ENCODE assay signal across 14 mouse cellular contexts in genomic region chr6:64598144-64598561, GRCm38 (mm10).
A peak's percentile ranks its signal among the peaks of the same experiment; 100 is the strongest.
DNase-seq lines count a peak whose midpoint lies in the region; ATAC-seq and TF ChIP-seq lines count a peak whose summit lies in the region.
"Had no signal": no experiment of that assay in that cellular context is flagged by ENCODE, and none has a peak within 500 bp of the region (broad histone marks: within the 10 kb centered on the region; RNA-seq: fewer than 3 reads in every experiment).

No protein-coding gene starts in this region.

- H3K36me3 ChIP-seq in hindbrain, embryonic 13.5 days, result no peaks in the 10 kb centered on the region
- H3K36me3 ChIP-seq in hindbrain, embryonic 16.5 days (ENCODE audit: control insufficient read depth, insufficient read depth, low read length), result no peaks in the 10 kb centered on the region
- no peaks in the 10 kb centered on the region for H3K36me3 ChIP-seq in intestine, postnatal 0 days (ENCODE audit: control insufficient read depth, insufficient read depth)
- H3K36me3 ChIP-seq: forebrain, embryonic 12.5 days; heart, embryonic 13.5 days had no signal

- no peaks in the 10 kb centered on the region for H3K9me3 ChIP-seq in hindbrain, embryonic 13.5 days
- no peaks in the 10 kb centered on the region for H3K9me3 ChIP-seq in hindbrain, embryonic 16.5 days (ENCODE audit: control insufficient read depth, low read length)
- H3K9me3 ChIP-seq in intestine, postnatal 0 days (ENCODE audit: control insufficient read depth), result no peaks in the 10 kb centered on the region
- H3K9me3 ChIP-seq: forebrain, embryonic 12.5 days; heart, embryonic 13.5 days had no signal

- WGBS in hindbrain, embryonic 13.5 days, result 8% methylated on average over 4 of the region's 4 CpGs
- 13% methylated on average over 4 of the region's 4 CpGs for WGBS in hindbrain, embryonic 16.5 days
- 45% methylated on average over 4 of the region's 4 CpGs for WGBS in intestine, postnatal 0 days

- no peaks in the 10 kb centered on the region for H3K27me3 ChIP-seq in hindbrain, embryonic 13.5 days
- H3K27me3 ChIP-seq in hindbrain, embryonic 16.5 days (replicated peaks; ENCODE audit: control insufficient read depth, insufficient read depth, low read length), result no peaks in the 10 kb centered on the region
- H3K27me3 ChIP-seq in intestine, postnatal 0 days (replicated peaks; ENCODE audit: control insufficient read depth, insufficient read depth, low read length), result no peaks in the 10 kb centered on the region
- H3K27me3 ChIP-seq: forebrain, embryonic 12.5 days; heart, embryonic 13.5 days had no signal

- no peak for TF ChIP-seq CTCF in intestine, postnatal 0 days (IDR thresholded peaks at IDR 0.05; ENCODE audit: low read depth)

- H3K27ac ChIP-seq in hindbrain, embryonic 13.5 days, result no peak overlapping the region
- H3K27ac ChIP-seq in hindbrain, embryonic 16.5 days (ENCODE audit: low read depth, low read length), result no peak overlapping the region
- H3K27ac ChIP-seq in intestine, postnatal 0 days (ENCODE audit: low read depth, low read length), result no peak overlapping the region
- H3K27ac ChIP-seq: forebrain, embryonic 12.5 days; heart, embryonic 13.5 days; stomach, postnatal 0 days had no signal

- no peak overlapping the region for H3K4me3 ChIP-seq in hindbrain, embryonic 13.5 days
- H3K4me3 ChIP-seq in hindbrain, embryonic 16.5 days (ENCODE audit: low read length), result no peak overlapping the region
- no peak overlapping the region for H3K4me3 ChIP-seq in intestine, postnatal 0 days (ENCODE audit: low read depth, low read length)
- H3K4me3 ChIP-seq: forebrain, embryonic 12.5 days; heart, embryonic 13.5 days had no signal

- H3K4me1 ChIP-seq in hindbrain, embryonic 13.5 days (replicated peaks), result peaks cover 10% of the 10 kb centered on the region; the same call in 1 of the 2 replicates
- H3K4me1 ChIP-seq in hindbrain, embryonic 16.5 days (ENCODE audit: control insufficient read depth, insufficient read depth, low read depth, low read length), result no peaks in the 10 kb centered on the region
- H3K4me1 ChIP-seq in intestine, postnatal 0 days (replicated peaks; ENCODE audit: control insufficient read depth, insufficient read depth, low read length), result no peaks in the 10 kb centered on the region

- no peak overlapping the region for H3K9ac ChIP-seq in hindbrain, embryonic 13.5 days
- H3K9ac ChIP-seq in hindbrain, embryonic 16.5 days (ENCODE audit: low read depth, low read length), result no peak overlapping the region
- H3K9ac ChIP-seq in intestine, postnatal 0 days (ENCODE audit: low read depth, low read length), result no peak overlapping the region
- H3K9ac ChIP-seq: forebrain, embryonic 12.5 days; heart, embryonic 13.5 days had no signal

- DNase-seq in right cerebral cortex, adult 18-20 months, result peak; percentile 63
- DNase-seq in right cerebral cortex, postnatal 25 days, result no peak
- peak; percentile 23 to 37 for DNase-seq in layer of hippocampus, postnatal 36 days
- peak; percentile 59 for DNase-seq in telencephalon, adult 2 months (ENCODE audit: low read depth, low spot score)
- DNase-seq in urinary bladder, postnatal 4 days (ENCODE audit: low spot score in 2 of 2), result no peak
- DNase-seq: lung, adult 2 months; right cerebral cortex, postnatal 4 days had no signal

- no peak overlapping the region for H3K4me2 ChIP-seq in hindbrain, embryonic 13.5 days
- no peak overlapping the region for H3K4me2 ChIP-seq in hindbrain, embryonic 16.5 days (ENCODE audit: low read length)
- no peak overlapping the region for H3K4me2 ChIP-seq in intestine, postnatal 0 days (replicated peaks; ENCODE audit: low read depth)
- H3K4me2 ChIP-seq: forebrain, embryonic 12.5 days; heart, embryonic 13.5 days had no signal

- peak; percentile 74 for ATAC-seq in hindbrain, embryonic 13.5 days (ENCODE audit: low FRiP score)
- ATAC-seq in hindbrain, embryonic 16.5 days, result no peak
- ATAC-seq in intestine, postnatal 0 days, result no peak
- ATAC-seq: intestine, embryonic 16.5 days had no signal

Comparison
In these comparisons a context has a peak if more than half of its experiments do, and no peak if none do; other contexts are left out.
1. DNase-seq: peak in right cerebral cortex, adult 18-20 months (single experiment), layer of hippocampus, postnatal 36 days (2 of 2) and telencephalon, adult 2 months (single experiment); none in right cerebral cortex, postnatal 25 days (single experiment) and urinary bladder, postnatal 4 days (0 of 2).